Mouse (Mus musculus) megakaryocyte-erythroid progenitor cell, adult 5-6 weeks (primary cell): ENCODE measurements around the gene Ube2n. TPM values are rescaled to one million over a fixed set of nuclear protein-coding genes. Genes with fewer than 3 reads are reported as not detected.
"Not testable (repeated sequence)": the region's sequence is repeated elsewhere in the genome, so short reads cannot be mapped to it uniquely, and the experiment has no call there.

Experiments
- ATAC-seq: replicated peaks from 2 replicates; pipeline ENCODE4 v1.8.0; 2016; ENCODE audit warnings: mild to moderate bottlenecking, inconsistent platforms; ENCODE audit not compliant: severe bottlenecking, poor library complexity, low FRiP score, low TSS enrichment
- total RNA-seq, 2 experiments: library from RNA; stranded (forward) in 1 of 2; stranded (reverse) in 1 of 2; fragments of 200-1000, 215-1000 nt in 1 of 2; fragments of >200 nt in 1 of 2; fragmentation: Nextera tagmentation in 1 of 2; gene quantifications; 2 replicates each; pipeline ENCODE4 v1.2.3; 2014 to 2017

The Ube2n gene
- total RNA-seq, 2 experiments from 2014 or later = 198 to 277 TPM

- ATAC-seq = no peak
These were observed 2.7 kb downstream of the Ube2n start for GRCm38 (mm10) chr10:95517656-95518055.

- ATAC-seq = no peak
These were observed 10.2 kb downstream of the Ube2n start for GRCm38 (mm10) chr10:95525037-95525675.

DNA sequence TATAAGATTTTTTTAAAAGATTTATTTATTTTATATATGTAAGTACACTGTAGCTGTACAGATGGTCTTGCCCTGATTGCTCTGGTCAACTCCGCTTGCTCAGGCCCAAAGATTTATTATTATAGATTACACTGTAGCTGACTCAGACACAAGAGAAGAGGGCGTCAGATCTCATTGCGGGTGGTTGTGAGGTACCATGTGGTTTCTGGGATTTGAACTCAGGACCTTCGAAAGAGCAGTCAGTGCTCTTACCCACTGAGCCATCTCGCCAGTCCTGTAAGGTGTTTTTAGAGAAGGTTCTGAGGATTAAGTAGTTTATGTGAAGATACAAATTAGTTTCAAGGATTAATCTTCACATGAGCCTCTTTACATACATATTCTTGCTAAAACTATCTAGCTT is 10.9 kb downstream of the Ube2n start:
- ATAC-seq = no peak

GRCm38 (mm10) chr10:95526495-95527122 is 11.7 kb downstream of the Ube2n start:
- ATAC-seq = no peak

DNA sequence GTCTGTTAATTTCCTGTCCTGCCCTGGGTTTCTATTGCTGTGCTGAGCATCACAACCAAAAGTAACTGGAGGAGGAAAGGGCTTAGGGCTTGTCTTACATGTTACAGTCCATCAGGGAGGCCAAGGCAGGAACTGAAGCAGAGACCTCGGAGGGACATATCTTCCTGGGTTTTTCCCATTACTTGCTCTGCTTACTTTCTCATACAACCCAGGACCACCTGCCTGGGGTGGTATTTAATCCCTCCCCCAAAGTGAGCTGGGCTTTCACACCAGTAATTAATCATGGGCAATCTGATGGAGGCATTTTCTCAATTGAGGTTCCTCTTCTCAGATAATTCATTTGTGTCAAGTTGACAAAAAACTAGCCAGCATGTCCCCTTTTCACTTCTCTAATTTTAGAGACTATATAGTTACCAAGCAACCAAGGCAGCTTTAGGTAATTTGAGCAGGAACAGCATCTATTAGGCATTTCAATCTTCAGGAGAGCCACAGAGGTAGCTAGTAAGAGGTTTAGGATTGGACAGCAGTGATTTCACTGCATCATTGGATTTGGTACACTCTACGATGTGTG is 15.7 kb downstream of the Ube2n start:
- ATAC-seq = no peak

DNA sequence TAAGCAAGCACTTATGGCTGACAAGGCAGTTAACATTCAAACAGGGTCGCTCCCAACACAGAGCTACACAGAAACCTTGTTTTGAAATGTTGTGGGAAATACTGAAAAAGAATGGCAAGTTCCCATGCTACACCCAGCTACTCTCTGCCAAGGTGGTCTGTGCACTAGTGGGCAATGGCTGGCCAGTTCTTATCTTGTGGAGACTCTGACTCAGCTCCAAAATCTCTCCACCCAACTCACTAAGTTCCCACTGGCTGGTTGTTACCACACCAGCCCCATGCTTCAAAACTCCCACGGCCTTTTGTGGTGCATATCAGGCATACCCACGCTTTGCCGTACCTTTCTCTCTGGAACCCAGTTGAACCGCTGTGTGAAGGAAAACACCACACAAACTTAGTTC is 18.0 kb downstream of the Ube2n start:
- ATAC-seq = no peak

- ATAC-seq = no peak
These were observed 18.4 kb downstream of the Ube2n start for GRCm38 (mm10) chr10:95533382-95533781.

DNA sequence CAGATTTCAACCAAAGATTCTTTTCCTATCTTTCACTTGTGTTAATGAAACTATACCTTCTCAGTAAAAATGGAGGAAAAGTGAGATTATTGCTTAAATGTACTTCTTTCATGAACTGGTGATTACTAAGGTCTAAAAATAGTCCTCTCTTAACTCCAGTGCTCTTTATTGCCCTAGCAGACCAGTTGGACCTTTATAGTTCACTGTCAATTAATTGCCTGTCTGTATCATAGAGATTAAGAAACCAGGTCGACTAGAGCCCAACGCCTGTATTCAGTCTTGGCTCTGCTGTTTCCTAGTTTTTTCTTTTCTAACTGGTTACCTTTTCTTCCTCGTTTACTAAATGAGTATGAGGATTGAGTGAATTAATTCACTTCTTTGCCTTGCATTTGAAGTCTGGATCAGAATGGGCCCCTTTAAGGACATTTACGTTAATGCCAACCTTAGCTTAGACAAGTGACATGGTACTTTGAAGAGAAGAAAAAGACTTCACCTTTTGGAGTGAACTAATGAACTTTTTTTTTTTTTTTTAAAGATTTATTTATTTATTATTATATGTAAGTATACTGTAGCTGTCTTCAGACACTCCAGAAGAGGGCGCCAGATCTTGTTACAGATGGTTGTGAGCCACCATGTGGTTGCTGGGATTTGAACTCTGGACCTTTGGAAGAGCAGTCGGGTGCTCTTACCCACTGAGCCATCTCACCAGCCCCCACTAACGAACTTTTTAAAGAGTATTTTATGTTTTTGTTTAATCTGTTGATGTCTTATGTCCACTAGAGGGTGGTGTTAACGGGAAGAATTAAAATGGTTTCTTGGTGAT is 20.7 kb downstream of the Ube2n start:
- peak; percentile 44; the same call in 1 of the 2 replicates for ATAC-seq

GRCm38 (mm10) chr10:95536222-95536541 is 21.2 kb downstream of the Ube2n start:
- ATAC-seq = peak; percentile 50; the same call in 1 of the 2 replicates

- ATAC-seq = no peak
These were observed 24.3 kb downstream of the Ube2n start for GRCm38 (mm10) chr10:95539260-95539659.

GRCm38 (mm10) chr10:95539841-95540240 is 24.9 kb downstream of the Ube2n start:
- ATAC-seq = no peak

DNA sequence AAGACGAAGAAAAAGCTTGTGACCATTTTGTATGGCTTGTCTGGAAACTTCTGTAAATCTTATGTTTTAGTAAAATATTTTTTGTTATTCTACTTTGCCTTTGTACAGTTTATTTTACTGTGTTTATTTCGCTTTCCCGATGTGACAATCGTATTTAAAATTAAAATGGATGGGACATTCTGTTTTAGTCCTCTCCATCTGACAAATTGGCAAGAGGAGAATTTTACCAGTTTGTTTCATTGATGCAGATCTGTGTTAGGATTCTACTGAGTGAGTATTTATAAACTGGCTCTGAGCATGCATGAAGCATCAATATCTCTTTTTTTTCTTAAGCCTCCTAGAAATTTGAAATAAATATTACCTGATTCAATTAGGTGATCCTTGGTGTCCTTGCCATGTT is 28.0 kb downstream of the Ube2n start:
- no peak for ATAC-seq

DNA sequence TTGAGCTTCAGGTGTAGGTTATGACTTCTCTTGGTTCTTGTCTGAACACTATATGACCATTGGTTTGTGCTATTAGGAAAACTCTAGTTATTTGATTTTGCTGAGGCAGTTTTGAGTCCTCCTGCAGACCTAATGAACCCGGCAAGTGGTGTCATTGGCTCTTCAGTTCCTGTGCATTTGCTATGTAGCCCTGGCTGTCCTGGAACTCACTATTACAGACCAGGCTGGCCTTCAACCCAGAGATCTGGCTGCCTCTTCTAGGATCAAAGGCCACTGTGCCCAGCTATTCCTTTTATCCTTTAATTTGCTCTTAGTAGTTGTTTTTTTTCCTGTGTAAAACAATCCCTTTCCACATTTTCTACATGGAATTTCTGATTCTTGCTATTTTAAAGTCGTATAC is 28.4 kb downstream of the Ube2n start:
- ATAC-seq = no peak

DNA sequence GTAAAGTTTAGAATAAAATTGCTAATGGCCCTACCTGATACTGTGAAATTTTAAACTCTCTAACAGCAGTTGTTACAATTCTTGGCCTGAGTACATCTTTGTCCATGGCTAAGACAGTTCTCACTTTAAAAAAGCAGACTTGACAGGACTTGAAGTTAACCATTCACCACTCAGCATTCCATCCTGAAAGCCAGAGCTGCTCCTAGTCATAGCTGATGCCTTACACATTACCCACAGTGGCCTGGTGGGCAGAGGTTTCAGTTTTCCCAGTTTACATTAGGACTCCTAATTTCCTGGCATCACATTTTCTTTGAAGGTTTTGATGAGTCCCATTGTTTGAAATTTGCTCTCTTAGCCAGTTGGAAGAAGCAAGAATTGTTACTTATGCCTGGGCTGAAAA is 29.1 kb downstream of the Ube2n start:
- no peak for ATAC-seq

- ATAC-seq = no peak
These were observed 29.7 kb downstream of the Ube2n start for GRCm38 (mm10) chr10:95544651-95545050.

GRCm38 (mm10) chr10:95545051-95545450 is 30.1 kb downstream of the Ube2n start:
- ATAC-seq = no peak

DNA sequence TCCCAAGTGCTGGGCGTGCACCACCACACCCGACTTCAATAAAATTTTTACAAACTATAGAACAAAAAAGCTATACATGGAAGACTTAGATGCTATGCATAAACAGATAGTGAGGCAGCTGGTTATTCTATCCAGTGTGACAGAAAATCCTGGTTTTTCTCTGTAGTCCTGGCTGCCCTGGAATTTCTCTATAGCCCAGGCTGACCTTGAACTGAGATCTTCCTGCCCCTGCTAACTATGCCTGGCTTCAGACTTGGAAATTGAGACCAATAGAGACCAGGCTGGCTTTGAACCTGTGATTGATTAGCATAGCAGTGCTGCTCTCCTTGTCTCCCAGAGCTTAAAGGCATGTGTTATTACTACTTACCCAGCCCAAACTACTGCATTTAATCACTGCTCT is 31.2 kb downstream of the Ube2n start:
- no peak for ATAC-seq

- ATAC-seq = no peak
These were observed 33.3 kb downstream of the Ube2n start for GRCm38 (mm10) chr10:95548154-95548826.

GRCm38 (mm10) chr10:95549080-95549479 is 34.1 kb downstream of the Ube2n start:
- not testable (repeated sequence) for ATAC-seq

GRCm38 (mm10) chr10:95550506-95550905 is 35.6 kb downstream of the Ube2n start:
- ATAC-seq = no peak
